Mouse (Mus musculus) 3T3-L1 (cell line): ENCODE results near the gene Thnsl1.
A peak's percentile ranks its signal among the peaks of the same experiment; 100 is the strongest.
"Not testable (repeated sequence)": the region's sequence is repeated elsewhere in the genome, so short reads cannot be mapped to it uniquely, and the experiment has no call there.

Experiments
- DNase-seq: peaks from one replicate; pipeline ENCODE4 v3.0.0-alpha.2; 2015; ENCODE audit warnings: low read depth, low spot score

Thnsl1 gene

GRCm38 (mm10) chr2:21235844-21236386, 30.4 kb downstream of the Thnsl1 start:
- DNase-seq = no peak

- peak; percentile 79 for DNase-seq
Observed at GRCm38 (mm10) chr2:21236846-21237245, 31.3 kb downstream of the Thnsl1 start.

- DNase-seq = not testable (repeated sequence)
Observed at GRCm38 (mm10) chr2:21244104-21244503, 38.6 kb downstream of the Thnsl1 start.

GRCm38 (mm10) chr2:21244986-21245385, 39.5 kb downstream of the Thnsl1 start:
- no peak for DNase-seq

GRCm38 (mm10) chr2:21245477-21246102, 40.1 kb downstream of the Thnsl1 start:
- no peak for DNase-seq

- DNase-seq = no peak
Observed at GRCm38 (mm10) chr2:21253644-21254043, 48.1 kb downstream of the Thnsl1 start.

GRCm38 (mm10) chr2:21254308-21254707, 48.8 kb downstream of the Thnsl1 start:
- no peak for DNase-seq

GRCm38 (mm10) chr2:21258281-21258680, 52.8 kb downstream of the Thnsl1 start:
- DNase-seq = peak; percentile 76

GRCm38 (mm10) chr2:21259081-21259480, 53.6 kb downstream of the Thnsl1 start:
- DNase-seq = no peak

- DNase-seq = no peak
Observed at GRCm38 (mm10) chr2:21260060-21260459, 54.5 kb downstream of the Thnsl1 start.

GRCm38 (mm10) chr2:21261370-21262006, 56.0 kb downstream of the Thnsl1 start:
- DNase-seq = peak; percentile 88

- no peak for DNase-seq
Observed at GRCm38 (mm10) chr2:21264031-21264430, 58.5 kb downstream of the Thnsl1 start.
